Mouse (Mus musculus): ENCODE measurements at regions not wholly inside any gene's neighbourhood (a gene's known extent, or its start where the extent isn't known, plus 50 kb on each side); places are given as distances from the start of the nearest gene placed in this dataset.
"Not testable (repeated sequence)": the region's sequence is repeated elsewhere in the genome, so short reads cannot be mapped to it uniquely, and the experiment has no call there.

- Histone ChIP-seq H3K4me1 (replicated peaks) (no peaks in the 10 kb centered on the region), H3K27me3 (replicated peaks) (no peaks in the 10 kb centered on the region), H3K4me2 (replicated peaks) (no peak overlapping the region), H3K36me3 (no peaks in the 10 kb centered on the region), H3K27ac (no peak overlapping the region), H3K4me3 (replicated peaks) (no peak overlapping the region), H3K9ac (no peak overlapping the region), H3K9me3 (no peaks in the 10 kb centered on the region)
- WGBS = 75% methylated on average over 8 of the region's 8 CpGs
- no peak for ATAC-seq
Observed at GRCm38 (mm10) chr2:43072964-43073619, 419.7 kb upstream of the Lrp1b start.

- no peak for ATAC-seq
- Histone ChIP-seq H3K9ac (no peak overlapping the region), H3K4me2 (replicated peaks) (no peak overlapping the region), H3K9me3 (no peaks in the 10 kb centered on the region), H3K36me3 (no peaks in the 10 kb centered on the region), H3K27me3 (replicated peaks) (no peaks in the 10 kb centered on the region), H3K4me1 (replicated peaks) (no peaks in the 10 kb centered on the region), H3K4me3 (replicated peaks) (no peak overlapping the region), H3K27ac (no peak overlapping the region)
- WGBS = 82% methylated on average over 4 of the region's 4 CpGs
Observed at GRCm38 (mm10) chr2:43097560-43098233, 444.3 kb upstream of the Lrp1b start.

DNA sequence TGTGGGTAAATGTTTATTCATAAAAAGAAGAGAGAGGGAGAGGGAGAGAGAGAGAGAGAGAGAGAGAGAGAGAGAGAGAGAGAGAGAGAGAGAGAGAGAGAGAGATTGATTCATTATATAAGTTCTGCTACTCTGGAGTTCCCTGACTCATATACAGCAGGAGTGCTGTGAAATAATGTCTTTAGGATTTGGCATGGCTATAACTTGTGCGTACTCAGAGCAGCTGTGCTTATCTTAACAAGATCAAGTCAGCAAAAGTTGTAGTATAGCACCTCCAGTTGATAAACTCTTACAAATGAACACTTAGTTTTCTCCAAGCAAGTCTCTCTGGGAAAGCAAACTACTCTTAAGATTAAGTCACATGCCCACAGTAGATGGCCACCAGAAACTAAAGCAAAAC, 435.3 kb upstream of the Kynu start:
- no peak for ATAC-seq
- no peaks in the 10 kb centered on the region for H3K36me3 ChIP-seq
- no peaks in the 10 kb centered on the region for H3K4me1 ChIP-seq (replicated peaks)
- no peaks in the 10 kb centered on the region for H3K9me3 ChIP-seq
- no peaks in the 10 kb centered on the region for H3K27me3 ChIP-seq (replicated peaks)
- WGBS = 63% methylated on average over 1 of the region's 1 CpGs
- no peak overlapping the region for H3K4me2 ChIP-seq (replicated peaks)
- no peak overlapping the region for H3K9ac ChIP-seq
- H3K4me3 ChIP-seq (replicated peaks) = no peak overlapping the region
- no peak overlapping the region for H3K27ac ChIP-seq

GRCm38 (mm10) chr2:43153574-43153973, 401.6 kb upstream of the Kynu start:
- Histone ChIP-seq H3K4me3 (replicated peaks) (no peak overlapping the region), H3K36me3 (no peaks in the 10 kb centered on the region), H3K9me3 (no peaks in the 10 kb centered on the region), H3K4me2 (replicated peaks) (no peak overlapping the region), H3K4me1 (replicated peaks) (no peaks in the 10 kb centered on the region), H3K9ac (no peak overlapping the region), H3K27ac (no peak overlapping the region), H3K27me3 (replicated peaks) (no peaks in the 10 kb centered on the region)
- no peak for ATAC-seq

- no peak overlapping the region for H3K4me3 ChIP-seq (replicated peaks)
- no peaks in the 10 kb centered on the region for H3K27me3 ChIP-seq (replicated peaks)
- no peaks in the 10 kb centered on the region for H3K36me3 ChIP-seq
- no peaks in the 10 kb centered on the region for H3K4me1 ChIP-seq (replicated peaks)
- no peak overlapping the region for H3K4me2 ChIP-seq (replicated peaks)
- H3K9ac ChIP-seq = no peak overlapping the region
- no peak for ATAC-seq
- no peak overlapping the region for H3K27ac ChIP-seq
- H3K9me3 ChIP-seq = no peaks in the 10 kb centered on the region
Observed at GRCm38 (mm10) chr2:43182105-43182504, 373.0 kb upstream of the Kynu start.

GRCm38 (mm10) chr2:43195531-43195930, 359.6 kb upstream of the Kynu start:
- H3K36me3 ChIP-seq; H3K9me3 ChIP-seq; H3K4me1 ChIP-seq (replicated peaks); ATAC-seq; H3K4me3 ChIP-seq (replicated peaks); H3K27me3 ChIP-seq (replicated peaks); H3K27ac ChIP-seq; H3K9ac ChIP-seq; H3K4me2 ChIP-seq (replicated peaks): not testable (repeated sequence)
- WGBS = 95% methylated on average over 15 of the region's 15 CpGs

DNA sequence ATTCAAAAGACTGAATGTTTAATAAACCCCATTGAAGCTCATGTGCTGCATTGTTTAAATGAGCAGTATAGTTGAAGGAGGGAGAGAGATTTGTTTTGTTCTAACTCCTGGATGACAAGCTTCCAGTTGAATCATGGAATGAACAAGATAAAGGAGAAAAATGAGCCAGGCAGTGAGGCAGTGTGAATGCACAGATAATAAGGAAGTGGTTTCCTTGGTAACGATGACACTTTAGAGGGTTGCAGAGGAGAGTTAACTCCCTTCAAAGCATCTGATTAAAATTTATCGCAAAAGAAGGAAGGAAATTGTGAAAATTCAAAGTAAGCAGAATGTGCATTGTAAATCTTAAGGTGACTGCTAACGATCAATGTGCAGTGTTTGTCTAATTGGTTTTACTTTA, 346.9 kb upstream of the Kynu start:
- H3K9ac ChIP-seq = no peak overlapping the region
- no peaks in the 10 kb centered on the region for H3K4me1 ChIP-seq (replicated peaks)
- no peaks in the 10 kb centered on the region for H3K36me3 ChIP-seq
- no peak for ATAC-seq
- no peaks in the 10 kb centered on the region for H3K9me3 ChIP-seq
- 68% methylated on average over 3 of the region's 3 CpGs for WGBS
- H3K27me3 ChIP-seq (replicated peaks) = no peaks in the 10 kb centered on the region
- H3K4me2 ChIP-seq (replicated peaks) = no peak overlapping the region
- H3K4me3 ChIP-seq (replicated peaks) = no peak overlapping the region
- no peak overlapping the region for H3K27ac ChIP-seq

- H3K36me3 ChIP-seq = no peaks in the 10 kb centered on the region
- no peaks in the 10 kb centered on the region for H3K27me3 ChIP-seq (replicated peaks)
- no peak overlapping the region for H3K4me3 ChIP-seq (replicated peaks)
- H3K9me3 ChIP-seq = no peaks in the 10 kb centered on the region
- H3K27ac ChIP-seq = no peak overlapping the region
- no peak overlapping the region for H3K9ac ChIP-seq
- peak; percentile 71 for ATAC-seq
- H3K4me2 ChIP-seq (replicated peaks) = no peak overlapping the region
- H3K4me1 ChIP-seq (replicated peaks) = no peaks in the 10 kb centered on the region
- WGBS = 58% methylated on average over 2 of the region's 2 CpGs
Observed at GRCm38 (mm10) chr2:43213901-43214300, 341.2 kb upstream of the Kynu start.

- ATAC-seq = no peak
- 58% methylated on average over 1 of the region's 1 CpGs for WGBS
- no peaks in the 10 kb centered on the region for H3K36me3 ChIP-seq
- H3K9ac ChIP-seq = no peak overlapping the region
- H3K27me3 ChIP-seq (replicated peaks) = no peaks in the 10 kb centered on the region
- H3K27ac ChIP-seq = no peak overlapping the region
- no peak overlapping the region for H3K4me2 ChIP-seq (replicated peaks)
- no peaks in the 10 kb centered on the region for H3K4me1 ChIP-seq (replicated peaks)
- no peaks in the 10 kb centered on the region for H3K9me3 ChIP-seq
- H3K4me3 ChIP-seq (replicated peaks) = no peak overlapping the region
Observed at GRCm38 (mm10) chr2:43217119-43217518, 338.0 kb upstream of the Kynu start.

DNA sequence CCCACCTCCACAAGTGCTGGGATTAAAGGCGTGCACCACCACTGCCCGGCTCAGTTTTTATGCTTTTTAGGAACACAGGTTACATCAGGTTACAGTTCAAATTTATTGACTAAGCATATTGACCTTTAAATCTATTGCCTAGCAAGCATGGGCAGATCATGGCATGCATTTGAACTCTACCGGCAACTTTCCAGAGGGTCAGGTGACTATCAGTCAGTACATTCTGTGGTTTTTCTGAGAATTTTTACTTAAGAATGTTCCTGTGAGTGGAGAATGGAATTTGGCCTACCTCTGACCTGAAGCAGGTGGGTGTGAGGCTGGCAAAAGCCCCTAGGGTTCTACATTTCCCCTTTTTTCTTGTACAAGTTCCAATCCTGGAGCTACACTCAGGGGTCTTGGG, 332.4 kb upstream of the Kynu start:
- no peak for ATAC-seq
- 87% methylated on average over 3 of the region's 3 CpGs for WGBS

GRCm38 (mm10) chr2:43224728-43225127, 330.4 kb upstream of the Kynu start:
- not testable (repeated sequence) for H3K36me3 ChIP-seq; H3K9ac ChIP-seq; H3K9me3 ChIP-seq; H3K27ac ChIP-seq; H3K4me3 ChIP-seq (replicated peaks); ATAC-seq; H3K27me3 ChIP-seq (replicated peaks); H3K4me2 ChIP-seq (replicated peaks); H3K4me1 ChIP-seq (replicated peaks)
- WGBS = 70% methylated on average over 1 of the region's 1 CpGs

More for the DNA sequence above, 332.4 kb upstream of the Kynu start:
- Histone ChIP-seq H3K27ac (no peak overlapping the region), H3K4me3 (replicated peaks) (no peak overlapping the region), H3K9me3 (no peaks in the 10 kb centered on the region), H3K4me1 (replicated peaks) (no peaks in the 10 kb centered on the region), H3K27me3 (replicated peaks) (no peaks in the 10 kb centered on the region), H3K36me3 (no peaks in the 10 kb centered on the region), H3K4me2 (replicated peaks) (no peak overlapping the region), H3K9ac (no peak overlapping the region)

- Histone ChIP-seq H3K27ac (no peak overlapping the region), H3K27me3 (replicated peaks) (no peaks in the 10 kb centered on the region), H3K4me2 (replicated peaks) (no peak overlapping the region), H3K4me1 (replicated peaks) (no peaks in the 10 kb centered on the region), H3K9me3 (no peaks in the 10 kb centered on the region), H3K9ac (no peak overlapping the region), H3K4me3 (replicated peaks) (no peak overlapping the region), H3K36me3 (no peaks in the 10 kb centered on the region)
- ATAC-seq = no peak
- 70% methylated on average over 3 of the region's 3 CpGs for WGBS
Observed at GRCm38 (mm10) chr2:43246786-43247185, 308.3 kb upstream of the Kynu start.

GRCm38 (mm10) chr2:43248671-43249070, 306.5 kb upstream of the Kynu start:
- Histone ChIP-seq H3K27ac (no peak overlapping the region), H3K9me3 (no peaks in the 10 kb centered on the region), H3K27me3 (replicated peaks) (no peaks in the 10 kb centered on the region), H3K36me3 (no peaks in the 10 kb centered on the region), H3K4me3 (replicated peaks) (no peak overlapping the region), H3K4me2 (replicated peaks) (no peak overlapping the region), H3K9ac (no peak overlapping the region), H3K4me1 (replicated peaks) (no peaks in the 10 kb centered on the region)
- ATAC-seq = no peak
- 58% methylated on average over 2 of the region's 2 CpGs for WGBS
